Mouse (Mus musculus) spleen, postnatal 14 days (tissue): Measurements from ENCODE around the gene Tubg1.
A peak's percentile ranks its signal among the peaks of the same experiment; 100 is the strongest.
"Not testable (repeated sequence)": the region's sequence is repeated elsewhere in the genome, so short reads cannot be mapped to it uniquely, and the experiment has no call there.

Experiments used
- DNase-seq, 2 experiments: peaks; one replicate each; pipeline ENCODE4 v3.0.0; 2021 to 2022; ENCODE audit warnings: low spot score in 2 of 2

Tubg1 gene

DNA sequence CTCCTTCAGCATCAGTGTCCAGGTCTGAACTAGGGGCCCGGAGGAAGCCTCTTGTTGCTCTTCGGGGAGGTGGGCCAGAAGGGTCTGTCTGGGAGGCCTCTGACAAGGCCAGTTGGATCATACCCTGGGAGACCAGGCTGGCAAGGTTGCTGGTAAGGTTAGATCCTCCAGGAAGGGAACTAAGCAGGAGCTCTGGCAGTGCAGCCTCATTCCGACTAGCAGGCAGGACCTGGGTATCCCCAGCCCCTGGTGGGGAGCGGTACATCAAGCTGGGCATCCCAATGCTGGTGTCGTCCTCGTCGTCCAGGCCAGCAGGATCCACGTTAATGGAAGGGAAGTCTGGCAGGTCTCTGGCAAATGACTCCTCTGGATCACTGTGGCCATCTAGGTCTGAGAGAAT lies 21.5 kb upstream of the Tubg1 start:
- no peak for DNase-seq

GRCm38 (mm10) chr11:101103011-101103410 lies 16.7 kb upstream of the Tubg1 start:
- DNase-seq, result no peak

DNA sequence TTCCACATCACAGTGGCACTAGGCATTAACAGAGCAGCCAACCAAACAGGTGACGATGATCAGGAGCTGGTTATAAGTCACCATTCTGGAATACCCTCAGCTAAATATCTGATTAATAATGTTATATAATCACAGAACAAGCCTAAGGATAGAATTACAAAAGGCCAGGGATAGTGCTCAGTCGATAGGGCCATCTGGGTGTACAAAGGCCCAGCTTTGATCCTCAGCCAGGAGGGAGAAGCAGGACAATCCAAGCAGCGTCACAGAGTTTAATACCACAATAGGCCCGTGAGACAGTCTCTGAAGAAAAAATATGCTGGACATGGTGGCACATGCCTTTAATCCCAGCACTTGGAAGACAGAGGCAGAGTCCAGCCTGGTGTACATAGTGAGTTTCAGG lies 10.4 kb upstream of the Tubg1 start:
- no peak for DNase-seq

GRCm38 (mm10) chr11:101110708-101111107 lies 9.0 kb upstream of the Tubg1 start:
- no peak for DNase-seq

GRCm38 (mm10) chr11:101111178-101111577 lies 8.6 kb upstream of the Tubg1 start:
- no peak for DNase-seq

DNA sequence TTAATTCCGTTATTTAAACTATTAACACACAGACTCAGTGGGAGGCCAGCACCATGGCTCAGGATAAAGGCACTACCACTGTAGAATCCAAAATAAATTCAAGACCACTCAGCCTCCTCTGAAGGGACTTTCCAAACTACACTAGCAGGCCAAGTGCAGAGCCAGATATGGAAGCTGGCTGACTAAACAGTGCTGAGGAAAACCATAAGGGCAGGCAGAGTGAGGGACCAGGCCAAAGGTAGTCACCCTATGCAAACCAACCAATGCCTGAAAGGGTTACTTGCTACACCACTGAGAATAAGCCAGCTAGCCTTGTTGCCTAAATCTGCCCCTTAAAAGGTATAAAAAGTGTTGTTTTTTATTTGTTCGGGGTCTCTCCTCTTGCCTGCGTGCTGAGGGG lies 7.6 kb upstream of the Tubg1 start:
- no peak for DNase-seq

- no peak for DNase-seq
These were observed 4.2 kb upstream of the Tubg1 start for GRCm38 (mm10) chr11:101115564-101115963.

- DNase-seq, result no peak
These were observed 1.6 kb upstream of the Tubg1 start for GRCm38 (mm10) chr11:101118105-101118504.

DNA sequence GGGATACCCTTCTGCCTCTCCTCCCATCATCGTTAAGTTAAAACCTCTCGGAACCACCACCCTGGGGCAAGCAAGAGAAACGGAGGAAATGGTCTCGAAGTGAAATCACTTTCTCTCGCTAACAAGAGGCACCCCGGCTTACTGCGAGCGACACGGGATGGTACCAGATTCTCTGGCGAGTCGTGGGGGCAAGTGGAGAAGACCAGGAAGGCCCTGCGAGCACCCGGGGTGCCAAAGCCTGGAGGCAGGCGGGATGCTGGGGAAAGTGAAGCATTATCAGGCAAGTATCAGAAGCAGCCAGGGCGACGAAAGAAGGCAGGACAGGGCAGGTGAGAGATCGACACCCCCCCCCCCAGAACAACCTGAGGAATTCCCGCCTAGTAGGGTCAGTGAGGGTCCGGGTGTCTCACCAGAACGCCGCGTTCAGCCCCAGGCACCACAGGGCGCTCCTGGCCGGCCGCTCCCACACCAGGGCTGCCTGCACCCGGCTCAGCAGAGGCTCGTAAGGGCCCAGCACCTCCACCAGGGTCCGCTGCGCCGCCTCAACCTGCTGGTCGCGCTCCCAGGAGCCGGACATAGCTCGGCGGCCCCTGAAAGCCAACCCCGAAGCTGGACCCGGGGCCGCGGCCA lies 492 bp upstream of the Tubg1 start:
- DNase-seq, result peak in 1 of 2 experiments; percentile 15

DNA sequence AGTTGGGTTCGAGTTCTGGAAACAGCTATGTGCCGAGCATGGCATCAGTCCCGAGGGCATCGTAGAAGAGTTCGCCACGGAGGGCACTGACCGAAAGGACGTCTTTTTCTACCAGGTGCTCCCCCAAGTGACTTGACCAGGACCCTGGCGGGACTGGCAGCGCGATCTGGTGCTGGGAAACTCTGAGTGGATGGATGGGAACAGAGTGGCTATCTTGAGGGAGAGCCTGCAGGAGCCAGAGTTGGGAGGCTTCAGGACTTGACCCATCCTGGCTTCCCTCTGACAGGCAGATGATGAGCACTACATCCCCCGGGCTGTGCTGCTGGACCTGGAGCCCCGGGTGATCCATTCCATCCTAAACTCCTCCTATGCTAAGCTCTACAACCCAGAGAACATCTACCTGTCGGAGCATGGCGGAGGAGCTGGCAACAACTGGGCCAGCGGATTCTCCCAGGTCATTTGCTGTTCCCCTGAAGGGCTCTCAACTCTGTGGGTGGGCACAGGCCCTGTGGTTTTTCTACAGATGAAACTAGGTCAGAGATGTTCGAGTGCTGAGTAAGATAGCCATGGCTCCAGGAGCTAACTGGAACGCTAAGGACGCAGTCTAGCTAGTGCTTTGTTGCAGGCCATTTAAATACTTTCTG lies 929 bp downstream of the Tubg1 start:
- DNase-seq, result peak in 1 of 2 experiments; percentile 6

DNA sequence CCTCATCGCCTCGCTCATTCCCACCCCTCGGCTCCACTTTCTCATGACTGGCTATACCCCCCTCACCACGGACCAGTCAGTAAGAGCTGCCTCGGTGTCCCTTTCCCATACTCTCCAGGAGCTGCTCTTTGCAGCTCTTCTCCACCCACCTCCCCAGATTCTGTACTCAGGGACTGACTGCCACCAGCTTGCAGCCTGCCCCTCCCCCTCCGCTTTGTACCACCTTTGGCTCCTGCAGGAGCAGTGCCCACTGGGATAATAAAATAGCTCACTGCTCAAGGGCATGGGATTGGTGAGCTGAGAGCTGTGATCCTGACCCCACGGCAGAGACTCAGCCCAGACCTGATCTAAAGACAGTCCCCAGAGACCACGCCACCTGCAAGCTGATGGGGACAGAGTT lies 4.8 kb downstream of the Tubg1 start:
- DNase-seq, result not testable (repeated sequence)

DNA sequence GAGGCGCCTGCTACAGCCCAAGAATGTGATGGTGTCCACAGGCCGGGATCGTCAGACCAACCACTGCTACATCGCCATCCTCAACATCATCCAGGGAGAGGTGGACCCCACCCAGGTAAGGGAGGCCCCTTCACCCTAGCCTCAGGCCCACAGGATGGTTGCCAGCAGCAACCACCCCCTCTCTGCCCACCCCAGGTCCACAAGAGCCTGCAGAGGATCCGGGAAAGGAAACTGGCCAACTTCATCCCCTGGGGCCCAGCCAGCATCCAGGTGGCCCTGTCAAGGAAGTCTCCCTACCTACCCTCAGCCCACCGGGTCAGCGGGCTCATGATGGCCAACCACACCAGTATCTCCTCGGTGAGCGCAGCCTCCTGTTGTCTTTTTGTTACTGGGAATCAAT lies 5.3 kb downstream of the Tubg1 start:
- not testable (repeated sequence) for DNase-seq

GRCm38 (mm10) chr11:101127075-101127474 lies 7.3 kb downstream of the Tubg1 start:
- no peak for DNase-seq

DNA sequence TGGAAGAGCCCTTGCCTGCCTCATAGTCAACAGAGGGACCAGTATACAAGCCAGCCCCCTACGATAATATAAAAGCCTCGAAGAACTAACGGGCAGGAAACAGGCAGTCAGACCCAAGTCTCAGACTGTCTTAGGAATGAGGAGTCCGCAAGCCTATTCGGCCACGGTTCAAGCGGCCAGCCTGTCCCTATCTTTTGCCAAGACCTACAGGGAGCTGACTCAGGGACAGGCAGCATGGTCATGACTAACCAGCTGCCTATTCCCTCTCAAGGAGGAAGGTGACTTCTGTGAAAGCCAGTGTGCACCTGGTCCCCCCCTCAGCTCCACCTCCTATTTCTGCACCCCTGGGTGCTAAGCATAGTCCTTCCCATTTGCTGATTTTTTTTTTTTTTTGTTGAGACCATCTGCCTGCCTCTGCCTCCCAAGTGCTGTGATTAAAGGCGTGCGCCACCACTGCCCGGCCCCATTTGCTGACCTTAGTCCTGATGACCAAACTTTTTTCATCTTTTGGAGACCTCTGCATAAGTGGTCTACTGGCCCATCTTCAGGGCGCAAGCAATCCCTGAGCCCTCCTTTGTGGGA lies 9.3 kb downstream of the Tubg1 start:
- DNase-seq, result no peak

GRCm38 (mm10) chr11:101130056-101130756 lies 10.5 kb downstream of the Tubg1 start:
- DNase-seq, result no peak

- no peak for DNase-seq
These were observed 11.4 kb downstream of the Tubg1 start for GRCm38 (mm10) chr11:101131187-101131586.

DNA sequence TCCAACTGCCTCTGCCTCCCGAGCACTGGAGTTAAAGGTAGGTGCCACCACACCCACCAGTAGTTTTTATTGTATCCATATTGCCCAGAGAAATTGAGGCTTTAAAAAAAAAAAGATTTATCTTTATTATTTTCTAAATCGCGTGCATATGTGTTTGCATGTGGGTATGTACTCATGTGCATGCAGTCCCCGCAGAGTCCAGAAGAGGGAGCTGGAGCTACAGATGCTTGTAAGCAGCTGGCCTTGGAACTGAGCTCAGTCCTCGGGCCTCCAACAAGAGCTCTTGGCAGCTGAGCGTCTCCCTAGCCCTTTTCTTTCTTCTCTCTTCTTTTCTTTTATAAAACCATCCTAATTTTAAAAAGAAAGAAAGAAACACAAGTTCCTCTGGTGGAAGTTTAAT lies 12.0 kb downstream of the Tubg1 start:
- peak in 1 of 2 experiments; percentile 16 for DNase-seq

- DNase-seq, result no peak
These were observed 13.3 kb downstream of the Tubg1 start for GRCm38 (mm10) chr11:101133037-101133436.

GRCm38 (mm10) chr11:101134217-101134865 lies 14.6 kb downstream of the Tubg1 start:
- DNase-seq, result no peak

- DNase-seq, result no peak
These were observed 17.3 kb downstream of the Tubg1 start for GRCm38 (mm10) chr11:101137000-101137399.

DNA sequence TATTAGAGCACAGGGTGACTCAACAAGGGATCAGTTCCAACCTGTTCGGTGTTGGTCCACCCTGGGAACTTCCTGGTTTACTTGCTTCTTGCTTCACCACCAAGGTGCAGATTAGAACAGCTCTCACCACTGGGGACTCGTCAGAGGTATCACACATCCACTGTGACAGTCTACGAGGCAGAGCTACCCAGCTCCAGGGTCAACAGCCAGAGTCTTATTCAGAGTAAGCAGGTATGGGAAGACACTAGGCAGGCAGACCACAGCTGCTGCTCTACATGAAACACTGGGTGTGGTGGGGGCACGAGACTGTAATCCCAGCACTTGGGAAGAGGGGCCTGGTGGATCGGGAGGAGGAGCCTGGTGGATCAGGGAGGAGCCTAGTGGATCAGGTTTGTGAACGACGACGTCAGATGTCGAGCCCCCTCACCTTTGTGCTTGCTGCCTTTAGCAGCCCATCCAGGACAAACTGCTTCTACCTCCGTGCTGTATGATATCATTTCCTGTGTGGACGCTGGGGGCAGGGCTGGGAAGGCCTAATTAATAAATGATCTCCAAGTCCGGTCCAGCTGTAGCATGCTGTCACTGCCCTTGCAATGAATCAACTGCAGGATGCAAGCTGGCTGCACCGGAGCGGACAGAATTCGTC lies 18.9 kb downstream of the Tubg1 start:
- DNase-seq, result no peak
